Mouse (Mus musculus): ENCODE data around the gene Ggt7. TPM values are rescaled to one million over a fixed set of nuclear protein-coding genes. Genes with fewer than 3 reads are reported as not detected.
A peak's percentile ranks its signal among the peaks of the same experiment; 100 is the strongest.
"Not testable (repeated sequence)": the region's sequence is repeated elsewhere in the genome, so short reads cannot be mapped to it uniquely, and the experiment has no call there.

Ggt7 gene
- 1 to 10 TPM; 3.6 to 9.0 (median 6.3) TPM for total RNA-seq (2022)

DNA sequence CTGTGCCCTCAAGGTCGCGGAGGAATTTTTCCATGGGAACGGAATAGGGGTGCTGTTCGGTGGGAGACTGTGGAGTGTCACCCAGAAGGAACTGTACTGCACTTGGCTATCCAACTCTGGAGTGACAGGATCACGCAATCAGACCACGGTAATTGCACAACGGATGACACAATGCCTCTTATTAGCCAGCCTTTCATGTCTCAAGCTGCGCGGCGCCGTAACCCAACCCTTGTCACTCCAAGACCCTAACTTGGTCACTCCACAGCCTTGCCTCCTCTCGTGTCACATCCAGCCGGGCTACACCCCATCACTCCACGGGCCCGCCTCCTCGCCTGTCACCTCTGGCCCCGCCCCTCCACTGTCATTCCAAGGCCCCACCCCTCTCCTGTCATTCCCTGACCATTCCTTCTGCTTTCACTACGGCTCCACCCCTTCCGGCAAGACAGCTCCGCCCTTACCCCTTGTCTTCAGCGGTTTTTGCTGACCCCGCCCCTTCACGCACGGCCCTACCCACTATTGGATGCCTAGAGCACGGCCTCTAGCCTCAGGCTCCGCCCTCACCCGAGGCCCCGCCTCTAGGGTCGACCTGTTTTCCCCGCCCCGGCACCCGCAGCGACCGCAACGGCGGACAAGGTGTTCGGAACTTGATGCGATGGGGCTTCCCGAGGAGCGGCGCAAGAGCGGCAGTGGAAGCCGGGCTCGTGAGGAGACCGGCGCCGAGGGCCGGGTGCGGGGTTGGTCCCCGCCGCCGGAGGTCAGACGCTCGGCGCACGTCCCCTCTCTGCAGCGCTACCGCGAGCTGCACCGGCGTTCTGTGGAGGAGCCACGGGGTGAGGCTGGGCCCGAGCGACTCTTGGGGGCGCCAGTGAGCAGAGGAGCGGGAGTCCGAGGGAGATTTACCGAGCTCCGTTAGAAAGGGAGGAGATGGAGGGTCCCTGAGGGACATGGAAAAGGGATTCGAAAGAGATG lies at the start of gene Ggt7, which contains the start of gene Acss2:
Gene Ggt7, minus strand, starts transcription at position 783 of the 969 bp plus-strand sequence.
Gene Acss2, plus strand, starts transcription at position 494 of the 969 bp plus-strand sequence.
- peak; percentile 99 for DNase-seq

DNA sequence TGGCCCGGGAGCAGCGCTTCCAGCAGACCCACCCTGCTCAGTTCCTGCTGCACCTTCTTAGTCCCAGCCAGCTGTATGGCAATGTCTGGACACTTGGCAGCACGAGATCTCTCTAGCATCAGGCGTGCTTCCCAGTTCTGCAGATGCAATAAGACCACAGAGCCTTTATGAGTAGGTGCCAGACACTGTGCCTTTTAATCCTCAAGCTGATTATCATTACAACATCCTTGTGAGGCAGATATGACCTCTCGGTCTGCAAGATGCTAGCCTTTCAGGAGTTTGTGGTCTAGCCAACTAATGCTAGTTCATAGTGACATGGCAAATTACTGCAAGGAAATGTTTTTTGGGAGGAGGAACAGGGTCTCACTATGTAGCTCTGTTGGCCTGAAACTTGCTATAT lies 49.7 kb upstream of the Ggt7 start:
- DNase-seq = no peak

DNA sequence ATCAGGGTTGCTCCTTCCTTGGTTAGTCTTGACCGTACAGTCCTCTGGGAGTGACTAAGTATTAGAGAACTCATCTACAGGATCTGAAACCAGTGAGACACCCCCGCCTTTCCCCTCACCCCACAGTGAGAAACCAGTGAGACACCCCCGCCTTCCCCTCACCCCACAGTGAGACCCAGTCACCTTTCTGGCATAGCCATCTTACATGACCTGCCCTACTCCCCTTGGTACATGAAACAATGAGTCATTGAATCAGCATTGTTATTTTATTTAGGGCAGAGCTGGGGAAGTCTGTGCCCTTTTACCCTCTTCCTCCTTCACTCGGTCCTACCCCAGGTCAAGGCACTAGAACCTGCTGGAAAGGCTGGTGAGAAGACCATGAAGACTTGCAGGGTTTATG lies 44.9 kb upstream of the Ggt7 start:
- DNase-seq = no peak

DNA sequence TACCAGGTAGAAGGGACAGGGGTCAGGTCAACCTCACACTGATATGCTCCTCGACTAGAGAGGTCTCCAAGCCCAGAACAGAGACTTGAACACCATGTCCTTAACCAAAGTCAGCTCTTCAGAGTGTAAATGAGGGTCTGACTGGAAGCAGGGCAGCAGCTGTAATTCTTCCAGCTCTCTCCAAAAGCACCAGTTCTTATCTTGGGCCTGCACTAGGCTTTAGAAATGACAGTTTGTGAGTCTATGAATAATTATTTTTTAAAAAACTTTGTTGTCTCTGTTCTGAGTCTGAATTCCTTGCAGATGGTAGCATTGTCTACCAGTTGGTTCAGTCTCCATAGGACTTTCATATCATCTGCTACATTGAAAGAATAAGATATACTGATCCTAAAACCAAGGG lies 44.2 kb upstream of the Ggt7 start:
- no peak for DNase-seq

DNA sequence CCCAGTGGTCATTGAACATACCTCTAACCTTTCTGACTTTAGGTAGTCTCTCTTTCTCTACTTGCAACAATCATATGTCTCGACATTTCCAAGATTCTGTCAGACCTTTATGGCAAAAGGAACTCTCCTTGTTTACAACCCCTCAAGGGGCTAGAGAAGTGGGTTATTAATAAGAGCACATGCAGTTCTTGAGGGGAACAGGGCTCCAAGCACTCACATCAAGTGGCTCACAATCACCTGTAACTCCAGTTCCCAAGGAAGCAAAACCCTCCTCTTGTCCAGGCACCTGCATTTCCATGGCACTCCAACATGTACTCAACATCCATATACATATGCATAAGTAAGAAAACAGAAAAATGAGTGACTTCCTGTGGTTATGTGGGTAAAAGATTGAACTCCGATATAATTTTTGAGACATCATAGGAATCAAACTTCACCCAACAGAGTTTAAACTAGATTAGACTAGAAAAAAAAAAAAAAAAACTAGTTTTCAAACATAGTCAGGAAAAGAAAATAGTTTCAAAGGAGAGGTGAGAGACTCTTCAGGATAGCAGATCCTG lies 36.5 kb upstream of the Ggt7 start:
- DNase-seq = no peak

DNA sequence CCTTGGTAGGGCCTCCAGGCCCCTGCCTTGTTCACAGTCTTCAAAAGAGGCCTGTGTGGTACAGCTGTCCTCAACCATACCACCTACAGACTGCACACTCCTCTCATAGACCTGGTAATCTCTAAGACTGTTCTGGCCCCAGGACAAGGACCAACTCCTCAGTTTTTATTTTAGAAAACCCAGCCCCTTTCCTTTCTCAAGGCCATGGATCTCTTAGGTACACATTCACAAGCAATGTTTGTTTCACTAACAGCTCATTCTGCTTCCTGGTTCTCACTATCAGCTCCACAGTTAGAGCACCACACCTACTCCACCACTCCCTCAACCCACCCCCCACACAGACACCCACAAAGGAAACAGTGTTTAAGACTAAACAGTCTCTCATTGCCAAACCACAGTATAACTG lies 34.9 kb upstream of the Ggt7 start:
- no peak for DNase-seq

DNA sequence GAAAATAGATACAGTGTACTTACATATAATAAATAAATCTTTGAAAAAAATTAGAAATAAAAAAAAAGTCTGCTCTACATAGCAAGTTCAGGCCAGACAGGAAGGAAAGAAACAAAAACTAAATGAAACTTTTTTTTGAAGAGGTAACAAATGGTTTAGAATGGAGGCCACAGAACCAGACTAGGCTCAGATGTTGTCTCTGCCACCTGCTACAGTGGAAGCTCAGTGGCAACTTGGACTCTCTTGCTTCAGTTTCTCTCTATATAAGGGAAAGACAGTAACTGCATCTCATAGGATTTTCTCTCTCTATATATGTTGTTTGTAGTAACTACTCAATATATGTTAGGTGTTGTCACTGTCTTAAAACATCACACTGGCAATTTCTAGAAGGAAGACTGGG lies 34.3 kb upstream of the Ggt7 start:
- DNase-seq = no peak

GRCm38 (mm10) chr2:155546955-155547354 lies 28.9 kb upstream of the Ggt7 start:
- DNase-seq = no peak

DNA sequence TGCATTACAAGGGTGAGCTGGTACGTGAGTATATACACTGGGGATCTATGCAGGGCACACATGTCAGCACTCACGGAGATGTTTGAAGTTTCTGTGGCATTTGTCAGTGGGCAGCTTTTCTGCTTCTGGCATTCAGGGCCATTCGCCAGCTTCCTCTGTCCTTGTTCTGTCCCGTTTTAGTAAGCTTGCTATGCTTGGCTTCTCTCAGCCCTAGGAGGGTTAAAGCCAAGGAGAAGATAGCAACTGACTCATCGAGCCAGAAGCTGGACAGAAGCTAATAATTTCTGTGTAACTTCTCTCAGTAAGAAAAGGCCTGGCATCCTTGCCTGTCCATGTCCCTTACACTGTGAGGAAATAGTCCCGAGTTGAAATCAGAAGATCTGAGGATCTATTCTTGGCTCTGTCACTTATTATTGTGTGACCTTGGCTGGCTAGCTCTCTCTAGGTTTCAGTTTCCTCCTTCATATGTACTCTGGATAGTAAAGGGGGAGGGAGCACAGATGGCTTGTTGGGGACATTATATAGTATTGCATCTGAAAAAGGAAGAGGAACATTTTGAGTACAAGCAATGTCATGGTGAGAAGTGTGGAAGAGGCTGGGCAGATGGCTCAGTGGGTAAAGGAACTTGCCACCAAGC lies 22.9 kb upstream of the Ggt7 start:
- peak; percentile 81 for DNase-seq

- no peak for DNase-seq
Measured at GRCm38 (mm10) chr2:155539696-155540095, 21.7 kb upstream of the Ggt7 start.

GRCm38 (mm10) chr2:155538463-155539057 lies 20.5 kb upstream of the Ggt7 start:
- not testable (repeated sequence) for DNase-seq

- peak; percentile 24 for DNase-seq
Measured at GRCm38 (mm10) chr2:155537761-155538462, 19.9 kb upstream of the Ggt7 start.

GRCm38 (mm10) chr2:155536292-155536691 lies 18.3 kb upstream of the Ggt7 start:
- no peak for DNase-seq

DNA sequence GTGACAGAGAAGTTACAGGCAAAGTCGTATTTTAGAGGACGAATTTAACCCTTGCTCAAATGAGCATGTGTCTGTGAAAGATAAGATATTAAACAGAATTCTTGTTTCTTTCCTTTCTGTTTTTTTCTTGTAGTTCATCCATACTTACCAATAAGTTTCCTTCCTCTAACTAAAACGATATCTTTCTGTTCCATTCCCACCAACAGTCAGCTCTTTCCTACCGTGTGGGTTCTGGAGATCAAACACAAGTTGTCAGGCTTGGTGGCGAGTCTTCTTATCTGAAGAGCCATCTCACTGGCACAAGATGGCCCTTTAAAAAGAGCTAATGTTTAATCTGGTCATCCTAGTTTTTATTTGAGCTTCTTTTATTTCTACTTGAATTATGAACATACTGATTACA lies 9.3 kb upstream of the Ggt7 start:
- no peak for DNase-seq

DNA sequence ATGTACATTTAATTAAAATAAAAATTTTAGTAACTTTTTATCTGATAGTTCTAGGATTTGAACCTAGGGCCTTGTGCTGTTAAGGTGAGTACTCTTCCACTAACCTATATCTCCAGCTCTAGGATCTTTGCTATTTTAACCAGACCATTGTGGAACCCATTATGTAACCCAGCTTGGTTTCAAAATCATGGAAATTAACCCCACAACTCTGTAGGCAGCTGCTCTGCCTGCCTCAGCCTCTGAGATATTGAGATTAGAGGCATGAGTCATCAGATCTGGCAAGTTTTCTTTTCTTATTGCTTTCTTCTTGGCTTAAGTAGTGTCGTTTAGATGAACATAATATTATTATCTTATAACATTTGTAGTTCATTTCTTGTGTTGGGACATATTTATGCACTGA lies 6.3 kb upstream of the Ggt7 start:
- DNase-seq = no peak

DNA sequence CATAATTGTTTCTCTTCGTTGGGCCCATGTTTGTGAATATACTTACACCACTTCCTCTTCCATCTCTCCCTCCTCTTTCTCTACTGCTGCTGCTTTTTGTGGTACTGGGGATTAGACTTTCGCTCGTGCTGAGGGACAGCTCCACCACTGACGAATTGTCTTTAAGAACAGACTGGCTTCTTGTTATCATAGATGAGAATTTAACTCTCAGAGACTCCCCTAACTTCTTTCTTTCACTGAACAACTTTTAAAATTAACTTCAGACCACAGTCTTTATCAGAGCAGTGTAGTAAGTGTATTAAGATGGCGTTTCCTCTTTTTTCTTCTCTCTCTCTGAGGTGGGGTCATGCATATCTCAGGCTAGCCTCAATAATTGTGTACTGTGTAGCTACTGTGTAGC lies 5.7 kb upstream of the Ggt7 start:
- DNase-seq = no peak

GRCm38 (mm10) chr2:155518531-155519270 lies 664 bp upstream of the Ggt7 start:
- no peak for DNase-seq

DNA sequence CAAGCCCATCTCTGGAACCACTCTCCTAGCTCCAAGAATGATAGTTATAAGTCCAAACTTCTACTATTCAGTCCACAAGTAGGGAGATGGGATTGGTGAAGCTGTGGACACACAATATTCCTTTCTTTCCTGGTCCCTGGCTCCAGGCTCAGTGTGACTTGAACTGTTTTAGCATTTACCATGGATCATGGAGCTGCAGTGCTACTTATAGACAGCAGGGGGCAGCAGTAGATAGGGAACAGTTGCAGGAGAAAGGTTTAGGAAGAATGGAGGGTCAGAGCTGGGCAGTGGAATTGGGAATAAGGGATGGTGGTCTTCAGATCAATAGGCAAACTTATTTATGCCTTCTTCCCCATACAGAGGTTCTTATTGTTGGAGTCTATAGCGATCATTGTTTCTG lies 2.1 kb downstream of the Ggt7 start:
- peak; percentile 45 for DNase-seq

DNA sequence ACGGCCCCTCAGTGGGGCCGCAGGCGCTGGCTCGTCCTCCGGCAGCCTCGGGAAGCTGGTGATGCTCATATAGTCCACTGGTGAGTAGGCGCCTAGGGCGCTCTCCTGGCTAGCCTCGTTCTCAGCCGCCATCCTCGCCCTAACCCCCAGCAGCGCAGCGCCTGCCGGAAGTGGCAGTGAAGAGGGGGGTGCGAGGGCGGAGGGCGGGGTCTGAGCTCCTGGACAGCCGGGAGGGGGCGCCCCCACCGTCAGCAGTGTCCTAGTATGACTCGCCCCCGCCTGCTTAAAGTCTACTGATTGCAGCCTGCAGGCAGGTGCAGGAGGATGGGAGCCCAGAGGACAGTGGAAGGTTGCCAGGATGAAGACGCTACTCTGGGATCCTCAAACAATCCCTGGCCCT lies 3.4 kb downstream of the Ggt7 start:
- peak; percentile 54 for DNase-seq

DNA sequence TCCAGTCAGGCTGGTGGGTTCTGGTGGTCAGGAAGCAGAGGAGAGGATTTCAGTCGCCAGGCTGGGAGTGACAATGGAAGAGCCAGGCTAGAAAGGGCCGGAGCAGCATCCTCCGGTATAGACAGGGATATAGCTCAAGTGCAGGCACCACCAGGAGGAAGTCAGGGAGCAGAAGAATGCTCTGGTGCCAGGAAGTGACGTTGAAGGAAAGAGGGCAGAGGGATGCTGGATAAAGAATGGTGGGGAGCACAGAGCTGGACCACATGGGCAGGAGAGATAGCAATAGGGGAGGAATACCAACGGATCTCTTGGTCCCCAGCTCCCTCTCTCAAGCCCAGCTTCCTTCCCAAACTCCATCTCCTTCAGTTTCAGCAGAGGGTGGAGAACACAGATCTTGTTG lies 4.5 kb downstream of the Ggt7 start:
- DNase-seq = no peak

GRCm38 (mm10) chr2:155512479-155512878 lies 5.6 kb downstream of the Ggt7 start:
- peak; percentile 26 for DNase-seq

All from adrenal gland, adult 8-10 months (tissue).